Mouse (Mus musculus) lung, embryonic 16.5 days (tissue): ENCODE data around the gene Macrod2. TPM values are rescaled to one million over a fixed set of nuclear protein-coding genes. Genes with fewer than 3 reads are reported as not detected.
A peak's percentile ranks its signal among the peaks of the same experiment; 100 is the strongest.

Experiments used
- ATAC-seq: fragments of 200-750 bp; cut with Nextera tagmentation; 2 replicates; pipeline ENCODE4 v1.8.0; 2017; ENCODE audit warnings: low read depth, mild to moderate bottlenecking, moderate library complexity
- H3K27ac ChIP-seq: fragments of 300-500 bp; sonication (generic); 2 replicates; pipeline ENCODE4 v1.5.1; 2014; ENCODE audit warnings: mild to moderate bottlenecking, control low read depth, low read length
- H3K27me3 ChIP-seq: fragments of 300-500 bp; sonication (generic); 2 replicates; pipeline ENCODE4 v1.6.1; 2014; ENCODE audit warnings: low read depth, low read length, mixed read lengths; ENCODE audit not compliant: control insufficient read depth, insufficient read depth
- H3K36me3 ChIP-seq: fragments of 300-500 bp; sonication (generic); 2 replicates; pipeline ENCODE4 v1.6.1; 2014; ENCODE audit warnings: low read length; ENCODE audit not compliant: control insufficient read depth, insufficient read depth
- H3K4me1 ChIP-seq: fragments of 300-500 bp; sonication (generic); replicated peaks from 2 replicates; pipeline ENCODE4 v1.6.1; 2014; ENCODE audit warnings: low read length, mixed read lengths; ENCODE audit not compliant: control insufficient read depth, insufficient read depth
- H3K4me2 ChIP-seq: fragments of 300-500 bp; sonication (generic); 2 replicates; pipeline ENCODE4 v1.6.1; 2014; ENCODE audit warnings: low read depth, low read length, control low read depth
- H3K4me3 ChIP-seq: fragments of 300-500 bp; sonication (generic); 2 replicates; pipeline ENCODE4 v1.5.1; 2014; ENCODE audit warnings: mild to moderate bottlenecking, low read length, control low read depth
- H3K9ac ChIP-seq: fragments of 300-500 bp; sonication (generic); 2 replicates; pipeline ENCODE4 v1.6.1; 2014; ENCODE audit warnings: low read length, control low read depth
- H3K9me3 ChIP-seq: fragments of 300-500 bp; sonication (generic); 2 replicates; pipeline ENCODE4 v1.6.1; 2016; ENCODE audit warnings: low read length; ENCODE audit not compliant: control insufficient read depth
- WGBS: fragments of 180-500 bp; shearing (Covaris S2); extraction: QIAGEN DNeasy Blood & Tissue Kit; methylation state at CpG from one replicate; pipeline ENCODE4 v1.1.7; 2014; 5-methylcytosine and 5-hydroxymethylcytosine counted together
- polyA plus RNA-seq: library from polyadenylated mRNA; unstranded; fragments of >200 nt; fragmentation: Nextera tagmentation; extraction: Ambion mirVana; gene quantifications from 2 replicates; pipeline ENCODE4 v1.2.1, GENCODE M21; 2015

Macrod2 gene
- polyA plus RNA-seq, 1 experiment from 2014 or later: 32.1 TPM

DNA sequence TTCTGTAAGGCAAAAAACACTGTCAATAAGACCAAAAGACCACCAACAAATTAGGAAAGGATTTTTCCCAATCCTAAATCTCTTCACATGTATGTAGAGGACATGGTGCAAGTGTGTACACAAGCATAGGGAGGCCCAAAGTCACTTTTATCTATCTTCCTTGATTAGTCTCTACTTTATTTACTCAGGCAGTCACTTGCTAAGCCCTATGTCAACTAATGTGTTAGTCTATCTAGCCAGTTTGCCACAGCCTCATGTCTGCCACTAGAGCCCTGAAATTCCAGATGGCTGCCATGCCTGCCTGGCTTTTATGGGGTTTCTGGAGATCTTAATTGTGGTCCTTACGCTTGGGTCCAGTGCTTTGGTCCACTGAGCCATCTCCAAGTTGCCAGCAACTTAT, 1483.4 kb downstream of the Macrod2 start:
- Histone ChIP-seq H3K4me1 (no peaks in the 10 kb centered on the region), H3K4me2 (no peak overlapping the region), H3K4me3 (no peak overlapping the region), H3K9ac (no peak overlapping the region), H3K27me3 (no peaks in the 10 kb centered on the region), H3K27ac (no peak overlapping the region), H3K9me3 (no peaks in the 10 kb centered on the region), H3K36me3 (no peaks in the 10 kb centered on the region)
- WGBS: 83% methylated on average over 1 of the region's 1 CpGs
- no peak for ATAC-seq

DNA sequence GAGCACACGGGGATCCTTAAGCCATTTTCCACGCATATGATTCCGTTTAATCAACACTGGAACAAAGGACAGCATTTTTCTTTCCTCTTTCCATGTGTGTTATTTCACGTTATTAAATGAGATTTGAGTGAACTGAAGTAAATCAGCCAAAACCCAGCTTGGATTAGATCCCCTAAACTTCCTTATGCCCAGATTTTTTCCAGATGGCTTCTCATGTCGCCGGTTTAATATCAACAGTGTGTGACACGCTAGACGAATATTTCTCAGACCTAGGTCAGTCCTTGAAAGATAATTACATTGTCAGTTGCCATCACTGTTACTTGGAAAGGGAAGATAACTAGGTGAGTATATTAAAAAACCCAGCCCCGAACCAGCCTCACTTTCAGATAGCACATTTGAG, 1484.6 kb downstream of the Macrod2 start:
- no peaks in the 10 kb centered on the region for H3K9me3 ChIP-seq
- WGBS: 53% methylated on average over 9 of the region's 9 CpGs
- H3K9ac ChIP-seq: no peak overlapping the region
- no peak overlapping the region for H3K27ac ChIP-seq
- no peak for ATAC-seq
- no peak overlapping the region for H3K4me2 ChIP-seq
- no peak overlapping the region for H3K4me3 ChIP-seq
- no peaks in the 10 kb centered on the region for H3K27me3 ChIP-seq
- H3K4me1 ChIP-seq: no peaks in the 10 kb centered on the region
- H3K36me3 ChIP-seq: no peaks in the 10 kb centered on the region

DNA sequence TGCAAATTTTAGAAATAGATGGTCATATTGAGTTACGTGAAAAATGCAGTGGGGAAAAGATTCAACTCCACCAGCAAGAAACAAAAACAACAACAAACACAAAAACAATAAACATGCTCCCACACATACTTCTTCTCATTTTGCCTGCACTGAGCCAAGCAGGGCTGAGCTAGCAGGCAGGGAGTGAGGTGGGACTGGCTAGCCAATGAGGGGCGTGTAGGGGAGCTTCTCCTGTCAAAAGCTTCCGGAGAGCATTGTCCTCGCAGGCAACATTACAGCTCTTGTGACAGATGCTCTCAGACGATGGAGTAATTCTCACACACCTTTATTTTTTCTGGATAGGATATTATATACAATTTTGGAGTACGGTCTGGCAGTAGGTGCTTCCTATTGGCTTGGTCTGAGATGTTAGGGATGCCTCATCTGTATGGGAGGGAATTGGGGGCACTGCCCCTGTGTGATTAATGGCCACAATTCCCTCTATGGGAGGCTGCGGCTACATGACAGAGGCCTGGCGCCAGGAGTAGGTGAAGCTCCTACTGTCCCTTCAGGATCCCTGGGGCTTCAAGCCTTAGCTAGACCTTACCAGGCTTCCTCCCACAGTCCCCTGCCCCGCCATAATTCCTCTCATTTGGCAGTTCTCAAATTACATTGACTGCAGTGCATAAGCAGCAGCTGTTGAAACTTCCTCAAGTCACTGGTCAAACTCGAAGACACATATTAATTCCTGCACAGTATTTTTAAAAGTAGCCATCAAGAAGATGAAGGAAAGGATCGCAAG, 1491.8 kb downstream of the Macrod2 start:
- Histone ChIP-seq H3K9ac (no peak overlapping the region), H3K36me3 (no peaks in the 10 kb centered on the region), H3K27me3 (no peaks in the 10 kb centered on the region), H3K4me2 (no peak overlapping the region), H3K4me3 (no peak overlapping the region), H3K4me1 (no peaks in the 10 kb centered on the region), H3K9me3 (no peaks in the 10 kb centered on the region), H3K27ac (no peak overlapping the region)
- WGBS: 55% methylated on average over 11 of the region's 11 CpGs
- ATAC-seq: no peak

DNA sequence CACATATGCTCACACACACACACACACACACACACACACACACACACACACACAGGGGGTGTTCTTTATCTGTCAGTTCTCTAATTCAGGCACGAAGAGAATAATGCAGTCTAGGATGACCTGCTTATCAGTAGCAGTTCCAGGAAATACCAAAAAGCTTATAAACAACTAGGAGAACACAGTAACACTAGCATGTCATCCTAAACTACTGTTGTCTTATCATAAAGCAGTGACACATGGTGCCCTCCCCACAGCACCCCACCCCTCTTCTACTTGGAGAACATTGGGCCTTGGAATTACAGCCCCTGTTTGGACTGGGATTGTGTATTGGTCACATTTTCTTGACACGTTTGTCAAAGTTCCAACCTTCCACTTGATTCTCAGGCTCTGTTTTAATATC, 1494.4 kb downstream of the Macrod2 start:
- no peaks in the 10 kb centered on the region for H3K9me3 ChIP-seq
- H3K4me1 ChIP-seq: no peaks in the 10 kb centered on the region
- H3K27ac ChIP-seq: no peak overlapping the region
- H3K4me3 ChIP-seq: no peak overlapping the region
- H3K9ac ChIP-seq: no peak overlapping the region
- no peak overlapping the region for H3K4me2 ChIP-seq
- no peaks in the 10 kb centered on the region for H3K27me3 ChIP-seq
- 34% methylated on average over 2 of the region's 2 CpGs for WGBS
- no peak for ATAC-seq
- H3K36me3 ChIP-seq: no peaks in the 10 kb centered on the region

DNA sequence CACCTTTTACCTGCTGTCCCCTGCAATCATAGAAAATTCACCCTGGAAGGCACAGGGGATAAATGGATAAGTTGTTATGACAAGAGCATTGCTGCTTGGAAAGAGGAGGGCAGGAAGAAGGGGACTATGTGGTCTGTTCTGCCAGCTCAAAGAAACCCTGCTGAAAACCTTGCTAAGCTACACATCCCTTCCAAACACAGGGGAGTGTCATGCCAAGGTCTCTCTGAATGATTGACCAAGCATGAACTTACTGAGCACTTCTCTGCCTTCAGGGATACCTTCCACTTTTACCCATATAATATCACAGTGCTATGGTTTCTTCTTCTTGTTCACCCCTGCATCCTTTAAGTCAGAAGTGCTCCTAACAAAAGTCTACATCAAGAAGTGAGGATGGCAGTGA, 1502.8 kb downstream of the Macrod2 start:
- no peak for ATAC-seq

DNA sequence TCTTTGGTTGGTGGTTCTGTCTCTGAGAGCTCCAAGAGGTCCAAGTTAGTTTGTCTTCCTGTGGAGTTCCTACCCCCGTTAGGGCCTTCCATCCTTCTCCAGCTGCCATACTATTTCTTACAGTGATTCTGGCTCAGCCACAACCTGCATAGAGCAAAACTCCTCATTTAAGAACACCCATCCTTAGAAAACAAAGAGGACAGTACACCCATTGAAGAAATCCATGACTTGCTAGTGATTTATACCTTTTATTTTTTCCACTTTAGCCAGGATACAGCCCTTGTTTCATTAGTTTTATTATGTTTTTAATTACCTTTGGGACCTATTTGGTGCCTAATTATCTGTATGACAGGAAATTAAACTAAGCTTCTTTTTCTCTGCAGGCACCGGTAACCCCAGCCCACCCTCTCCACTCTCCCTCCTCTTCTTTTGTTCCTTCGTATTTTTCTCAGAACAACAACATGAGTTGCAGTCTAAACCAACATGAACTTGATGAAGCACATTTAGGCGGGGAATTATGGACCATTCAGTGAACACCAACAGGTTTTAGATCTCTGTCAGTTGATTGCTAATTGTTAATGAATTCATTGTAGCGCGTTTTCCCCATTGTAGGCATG, 1516.8 kb downstream of the Macrod2 start:
- Histone ChIP-seq H3K4me2 (no peak overlapping the region), H3K27ac (no peak overlapping the region), H3K4me1 (no peaks in the 10 kb centered on the region), H3K9me3 (no peaks in the 10 kb centered on the region), H3K9ac (no peak overlapping the region), H3K36me3 (no peaks in the 10 kb centered on the region), H3K4me3 (no peak overlapping the region), H3K27me3 (no peaks in the 10 kb centered on the region)
- ATAC-seq: no peak
- 80% methylated on average over 6 of the region's 6 CpGs for WGBS

More for the DNA sequence above, 1502.8 kb downstream of the Macrod2 start:
- no peak overlapping the region for H3K4me3 ChIP-seq
- H3K36me3 ChIP-seq: no peaks in the 10 kb centered on the region
- no peak overlapping the region for H3K9ac ChIP-seq
- no peak overlapping the region for H3K4me2 ChIP-seq
- no peak overlapping the region for H3K27ac ChIP-seq
- H3K4me1 ChIP-seq: no peaks in the 10 kb centered on the region
- no peaks in the 10 kb centered on the region for H3K27me3 ChIP-seq
- no peaks in the 10 kb centered on the region for H3K9me3 ChIP-seq

DNA sequence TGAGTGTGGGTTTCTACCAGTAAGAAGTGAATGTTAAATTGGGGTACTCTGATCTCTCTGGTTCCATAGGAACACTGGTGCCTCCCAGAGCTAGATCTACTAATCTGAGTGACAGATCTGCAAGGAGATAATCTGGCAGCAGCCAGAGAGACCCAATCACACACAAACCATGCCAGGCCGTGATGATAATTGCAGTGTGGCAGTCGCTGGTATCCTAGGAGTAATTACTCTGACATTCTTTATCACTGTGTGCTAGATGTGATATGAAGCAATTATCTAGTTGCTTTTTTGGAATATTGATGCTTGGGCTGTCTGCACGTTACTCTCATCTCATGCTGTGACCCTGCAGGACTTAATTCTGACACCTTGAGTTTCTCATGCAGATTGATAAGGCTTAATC, 1518.4 kb downstream of the Macrod2 start:
- no peaks in the 10 kb centered on the region for H3K27me3 ChIP-seq
- H3K27ac ChIP-seq: no peak overlapping the region
- no peak overlapping the region for H3K9ac ChIP-seq
- H3K9me3 ChIP-seq: no peaks in the 10 kb centered on the region
- no peak overlapping the region for H3K4me2 ChIP-seq
- ATAC-seq: no peak
- H3K4me1 ChIP-seq: no peaks in the 10 kb centered on the region
- 45% methylated on average over 3 of the region's 3 CpGs for WGBS
- H3K36me3 ChIP-seq: no peaks in the 10 kb centered on the region
- H3K4me3 ChIP-seq: no peak overlapping the region

DNA sequence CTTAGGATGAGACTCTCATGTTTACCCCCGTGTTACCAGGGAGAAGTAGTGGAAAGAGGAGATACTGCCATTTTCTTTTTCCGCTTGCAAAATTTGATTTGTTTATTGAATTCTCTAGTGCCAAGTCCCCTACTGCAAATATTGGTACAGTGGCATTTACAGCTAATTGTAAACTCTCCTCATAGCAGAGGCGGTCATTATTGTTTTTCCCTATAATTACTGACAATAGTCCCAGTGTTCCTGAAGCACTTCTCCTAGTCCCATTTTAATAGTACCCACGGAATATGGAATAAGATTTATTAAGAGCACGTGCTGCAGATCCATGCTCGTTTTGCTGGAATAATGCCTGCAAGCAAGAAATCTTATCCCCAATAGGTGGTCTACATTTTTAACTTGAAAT, 1518.8 kb downstream of the Macrod2 start:
- WGBS: 59% methylated on average over 6 of the region's 6 CpGs
- no peak overlapping the region for H3K9ac ChIP-seq
- H3K27me3 ChIP-seq: no peaks in the 10 kb centered on the region
- no peak overlapping the region for H3K4me3 ChIP-seq
- ATAC-seq: no peak
- no peaks in the 10 kb centered on the region for H3K9me3 ChIP-seq
- H3K4me1 ChIP-seq: no peaks in the 10 kb centered on the region
- H3K36me3 ChIP-seq: no peaks in the 10 kb centered on the region
- no peak overlapping the region for H3K4me2 ChIP-seq
- no peak overlapping the region for H3K27ac ChIP-seq

DNA sequence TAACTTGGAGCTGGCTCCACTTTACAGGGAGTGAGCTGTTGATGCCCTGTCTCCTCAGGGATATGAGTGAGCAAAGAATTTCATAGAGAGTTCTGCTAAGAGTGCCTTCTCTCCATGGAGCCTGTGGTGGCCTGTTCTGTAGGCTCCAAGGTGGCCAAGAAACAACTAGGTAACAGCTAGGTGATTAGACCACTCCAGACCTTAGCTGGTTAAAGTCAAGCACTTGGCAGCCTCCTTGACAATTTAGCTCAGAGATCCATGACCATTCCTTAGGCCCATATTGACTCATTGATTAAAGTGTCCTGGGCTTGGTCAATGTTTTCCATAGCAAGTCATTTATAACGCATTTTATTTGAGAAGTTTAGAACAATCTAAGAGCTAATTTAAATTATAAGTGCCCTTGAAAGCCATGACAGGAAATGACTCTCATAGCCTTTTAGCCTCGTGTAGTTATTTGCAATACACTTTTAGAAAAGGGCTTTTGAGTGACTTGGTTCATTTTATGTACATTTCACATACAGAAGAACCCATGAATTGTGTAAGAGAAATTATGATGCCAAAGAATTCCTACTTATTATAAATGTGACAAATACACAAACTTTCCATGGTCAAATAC, 1525.4 kb downstream of the Macrod2 start:
- Histone ChIP-seq H3K9ac (no peak overlapping the region), H3K27me3 (no peaks in the 10 kb centered on the region), H3K4me2 (no peak overlapping the region), H3K27ac (peak overlapping the region; percentile 30; the same call in 1 of the 2 replicates), H3K4me1 (no peaks in the 10 kb centered on the region), H3K36me3 (no peaks in the 10 kb centered on the region), H3K4me3 (no peak overlapping the region), H3K9me3 (no peaks in the 10 kb centered on the region)
- 32% methylated on average over 2 of the region's 2 CpGs for WGBS
- ATAC-seq: peak; percentile 85
